7 mouse cellular contexts compared by ENCODE assay signal in the genomic region with DNA sequence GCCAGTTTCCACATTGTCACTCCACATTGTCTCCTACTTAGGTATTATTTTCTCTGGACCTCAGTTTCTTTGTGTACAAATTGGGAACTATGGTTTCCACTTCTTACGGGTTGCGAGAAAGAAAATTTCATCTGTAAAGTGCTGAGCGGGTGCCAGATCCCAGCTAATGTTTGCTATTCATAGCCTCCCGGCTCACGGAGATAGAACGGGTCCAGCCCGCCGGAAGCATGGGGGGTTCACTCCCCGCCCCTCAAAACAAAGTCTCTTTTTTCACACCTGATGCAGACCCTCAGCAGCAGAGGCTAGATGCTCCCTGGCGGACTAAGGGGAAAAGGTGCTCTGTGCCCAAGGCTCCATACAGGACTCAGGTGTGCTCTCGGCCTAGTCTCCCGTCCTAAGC. TPM values are rescaled to one million over a fixed set of nuclear protein-coding genes. Genes with fewer than 3 reads are reported as not detected.
DNase-seq lines count a peak whose midpoint lies in the region; ATAC-seq and TF ChIP-seq lines count a peak whose summit lies in the region.

No protein-coding gene starts in this region.

- ATAC-seq in forebrain, embryonic 11.5 days (replicated peaks; ENCODE audit: low FRiP score) = no peak
- ATAC-seq in limb, embryonic 11.5 days (ENCODE audit: insufficient number of reproducible peaks, low FRiP score, low TSS enrichment, low read depth) = no peak
- no peak for ATAC-seq in erythroid progenitor cell, adult 5-6 weeks (replicated peaks; ENCODE audit: low FRiP score, poor library complexity, severe bottlenecking)
- ATAC-seq in megakaryocyte progenitor cell, adult 5-6 weeks (replicated peaks; ENCODE audit: poor library complexity) = no peak

- no peaks in the 10 kb centered on the region for H3K36me3 ChIP-seq in liver, adult 2 months (ENCODE audit: control insufficient read depth, insufficient read depth, low read length)
- H3K36me3 ChIP-seq in forebrain, embryonic 11.5 days (ENCODE audit: control insufficient read depth, insufficient read depth, low read length) = no peaks in the 10 kb centered on the region
- no peaks in the 10 kb centered on the region for H3K36me3 ChIP-seq in limb, embryonic 11.5 days (ENCODE audit: control insufficient read depth, insufficient read depth, low read length)

- H3K4me3 ChIP-seq in liver, adult 2 months (ENCODE audit: insufficient read depth, low read depth, low read length) = peak overlapping the region; percentile 83; the same call in 1 of the 2 replicates
- peak overlapping the region; percentile 71 for H3K4me3 ChIP-seq in forebrain, embryonic 11.5 days (ENCODE audit: low read depth, low read length)
- peak overlapping the region; percentile 59 for H3K4me3 ChIP-seq in limb, embryonic 11.5 days (ENCODE audit: low read depth, low read length)

- no peak for TF ChIP-seq POLR2A in liver, adult 2 months (IDR thresholded peaks at IDR 0.05; ENCODE audit: extremely low read depth, insufficient read depth, low read length)

- peak overlapping the region; percentile 100 for H3K4me2 ChIP-seq in forebrain, embryonic 11.5 days (ENCODE audit: low read depth, low read length, severe bottlenecking)
- peak overlapping the region; percentile 99 for H3K4me2 ChIP-seq in limb, embryonic 11.5 days (ENCODE audit: low read depth, severe bottlenecking)

- H3K4me1 ChIP-seq in liver, adult 2 months (ENCODE audit: control insufficient read depth, insufficient read depth, low read length) = peaks cover 3% of the 10 kb centered on the region; the same call in 1 of the 2 replicates
- peaks cover 11% of the 10 kb centered on the region for H3K4me1 ChIP-seq in forebrain, embryonic 11.5 days (replicated peaks; ENCODE audit: control insufficient read depth, insufficient read depth, low read length)
- peaks cover 9% of the 10 kb centered on the region for H3K4me1 ChIP-seq in limb, embryonic 11.5 days (ENCODE audit: control insufficient read depth, insufficient read depth, low read length)

- H3K79me2 ChIP-seq in liver, adult 2 months (ENCODE audit: control insufficient read depth, insufficient read depth, low read length) = no peaks in the 10 kb centered on the region

- no peak for DNase-seq in liver, adult 2 months (ENCODE audit: extremely low read depth, low read depth, low spot score)
- DNase-seq in liver = no peak
- DNase-seq in forebrain, embryonic 11.5 days (ENCODE audit: low spot score) = no peak
- no peak for DNase-seq in limb, embryonic 11.5 days (ENCODE audit: low spot score)
- DNase-seq in right cerebral cortex, postnatal 14 days = peak; percentile 48

- H3K27me3 ChIP-seq in liver, adult 2 months (ENCODE audit: control insufficient read depth, insufficient read depth, low read length) = 0 out of 2 replicates have a peak, but pooled peaks cover 4% of the 10 kb centered on the region
- H3K27me3 ChIP-seq in forebrain, embryonic 11.5 days (ENCODE audit: control insufficient read depth, insufficient read depth, low read length) = peaks cover 19% of the 10 kb centered on the region; the same call in 1 of the 2 replicates
- peaks cover 33% of the 10 kb centered on the region for H3K27me3 ChIP-seq in limb, embryonic 11.5 days (ENCODE audit: control insufficient read depth, insufficient read depth, low read length)

- H3K27ac ChIP-seq in liver, adult 2 months (replicated peaks; ENCODE audit: insufficient read depth, low read depth, low read length) = no peak overlapping the region
- no peak overlapping the region for H3K27ac ChIP-seq in forebrain, embryonic 11.5 days (ENCODE audit: low read depth, low read length)
- H3K27ac ChIP-seq in limb, embryonic 11.5 days (replicated peaks; ENCODE audit: low read depth, low read length) = no peak overlapping the region

- no peak for TF ChIP-seq CTCF in liver, adult 2 months (IDR thresholded peaks at IDR 0.05; ENCODE audit: low read depth, low read length)

- 3% methylated on average over 12 of the region's 12 CpGs for WGBS in liver, adult 2 months
- 8% methylated on average over 12 of the region's 12 CpGs for WGBS in forebrain, embryonic 11.5 days
- 6% methylated on average over 12 of the region's 12 CpGs for WGBS in limb, embryonic 11.5 days

- no peaks in the 10 kb centered on the region for H3K9me3 ChIP-seq in forebrain, embryonic 11.5 days (ENCODE audit: control insufficient read depth, low read length)
- H3K9me3 ChIP-seq in limb, embryonic 11.5 days (ENCODE audit: control insufficient read depth, low read length) = no peaks in the 10 kb centered on the region

- H3K9ac ChIP-seq in liver, adult 2 months (ENCODE audit: low read depth, low read length) = no peak overlapping the region
- H3K9ac ChIP-seq in forebrain, embryonic 11.5 days (ENCODE audit: low read length) = peak overlapping the region; percentile 73; the same call in 1 of the 2 replicates
- H3K9ac ChIP-seq in limb, embryonic 11.5 days (ENCODE audit: low read length) = no peak overlapping the region; the same call in 1 of the 2 replicates

RNA-seq across cellular contexts. Expression of a gene that starts 0.6 kb away (rescaled TPM):
- 0.09 and 0.20 TPM in 2 replicates for total RNA-seq in liver, adult 2 months (2014; rRNA removed)
- polyA plus RNA-seq in liver, adult 2 months (2012; rRNA removed) = 0.26 and 0.31 TPM in 2 replicates
- polyA plus RNA-seq in forebrain, embryonic 11.5 days (2014; fragmentation: Nextera tagmentation; extraction: Ambion mirVana) = 6.5 and 8.4 TPM in 2 replicates
- 0.68 and 1.4 TPM in 2 replicates for polyA plus RNA-seq in limb, embryonic 11.5 days (2014; fragmentation: Nextera tagmentation; extraction: Ambion mirVana)
- total RNA-seq in erythroid progenitor cell, adult 5-6 weeks (2015; ENCODE audit: low replicate concordance) = not detected in 2 replicates
- total RNA-seq in erythroid progenitor cell, adult 5-6 weeks (2017; ENCODE audit: low replicate concordance) = not detected in 2 replicates
- 0.10 TPM in 1 of 2 replicates, not detected in the other for total RNA-seq in megakaryocyte progenitor cell, adult 5-6 weeks (2015)
- not detected in 2 replicates for total RNA-seq in megakaryocyte progenitor cell, adult 5-6 weeks (2017)
